Mouse (Mus musculus): ENCODE data around the gene Kdelc2. TPM values are rescaled to one million over a fixed set of nuclear protein-coding genes. Genes with fewer than 3 reads are reported as not detected.

Kdelc2 gene
- polyA plus RNA-seq, 1 experiment from 2014 or later, result 9.0 TPM

- Histone ChIP-seq H3K9me3 (ENCODE audit: control insufficient read depth, low read length) (no peaks in the 10 kb centered on the region), H3K27ac (replicated peaks; ENCODE audit: low read depth, low read length) (no peak overlapping the region), H3K4me3 (ENCODE audit: low read depth, low read length) (no peak overlapping the region), H3K4me1 (ENCODE audit: control insufficient read depth, insufficient read depth, low read length) (no peaks in the 10 kb centered on the region), H3K4me2 (ENCODE audit: low read depth, severe bottlenecking) (no peak overlapping the region), H3K36me3 (ENCODE audit: control insufficient read depth, insufficient read depth, low read length) (no peaks in the 10 kb centered on the region), H3K27me3 (ENCODE audit: control insufficient read depth, insufficient read depth, low read length) (no peaks in the 10 kb centered on the region), H3K9ac (ENCODE audit: low read length) (no peak overlapping the region)
- ATAC-seq (ENCODE audit: insufficient number of reproducible peaks, low FRiP score, low TSS enrichment, low read depth) (no peak), DNase-seq (ENCODE audit: low spot score) (no peak)
- WGBS, result 73% methylated on average over 6 of the region's 6 CpGs
These were observed 37.4 kb upstream of the Kdelc2 start for GRCm38 (mm10) chr9:53346402-53346801.

GRCm38 (mm10) chr9:53349211-53349610 is 34.6 kb upstream of the Kdelc2 start:
- Histone ChIP-seq H3K27ac (replicated peaks; ENCODE audit: low read depth, low read length) (no peak overlapping the region), H3K4me3 (ENCODE audit: low read depth, low read length) (no peak overlapping the region), H3K27me3 (ENCODE audit: control insufficient read depth, insufficient read depth, low read length) (no peaks in the 10 kb centered on the region), H3K9ac (ENCODE audit: low read length) (no peak overlapping the region), H3K9me3 (ENCODE audit: control insufficient read depth, low read length) (no peaks in the 10 kb centered on the region), H3K4me1 (ENCODE audit: control insufficient read depth, insufficient read depth, low read length) (no peaks in the 10 kb centered on the region), H3K36me3 (ENCODE audit: control insufficient read depth, insufficient read depth, low read length) (no peaks in the 10 kb centered on the region), H3K4me2 (ENCODE audit: low read depth, severe bottlenecking) (no peak overlapping the region)
- DNase-seq (ENCODE audit: low spot score) (no peak), ATAC-seq (ENCODE audit: insufficient number of reproducible peaks, low FRiP score, low TSS enrichment, low read depth) (no peak)
- WGBS, result 80% methylated on average over 1 of the region's 1 CpGs

GRCm38 (mm10) chr9:53350331-53350730 is 33.5 kb upstream of the Kdelc2 start:
- H3K4me3 ChIP-seq (ENCODE audit: low read depth, low read length), result no peak overlapping the region
- ATAC-seq (ENCODE audit: insufficient number of reproducible peaks, low FRiP score, low TSS enrichment, low read depth) (no peak), DNase-seq (ENCODE audit: low spot score) (no peak)
- no peaks in the 10 kb centered on the region for H3K9me3 ChIP-seq (ENCODE audit: control insufficient read depth, low read length)
- no peaks in the 10 kb centered on the region for H3K27me3 ChIP-seq (ENCODE audit: control insufficient read depth, insufficient read depth, low read length)
- H3K4me1 ChIP-seq (ENCODE audit: control insufficient read depth, insufficient read depth, low read length), result no peaks in the 10 kb centered on the region
- H3K4me2 ChIP-seq (ENCODE audit: low read depth, severe bottlenecking), result no peak overlapping the region
- 84% methylated on average over 2 of the region's 2 CpGs for WGBS
- H3K27ac ChIP-seq (replicated peaks; ENCODE audit: low read depth, low read length), result no peak overlapping the region
- no peaks in the 10 kb centered on the region for H3K36me3 ChIP-seq (ENCODE audit: control insufficient read depth, insufficient read depth, low read length)
- no peak overlapping the region for H3K9ac ChIP-seq (ENCODE audit: low read length)

- Histone ChIP-seq H3K9ac (ENCODE audit: low read length) (no peak overlapping the region), H3K36me3 (ENCODE audit: control insufficient read depth, insufficient read depth, low read length) (no peaks in the 10 kb centered on the region), H3K9me3 (ENCODE audit: control insufficient read depth, low read length) (no peaks in the 10 kb centered on the region), H3K4me1 (ENCODE audit: control insufficient read depth, insufficient read depth, low read length) (no peaks in the 10 kb centered on the region), H3K4me2 (ENCODE audit: low read depth, severe bottlenecking) (no peak overlapping the region), H3K4me3 (ENCODE audit: low read depth, low read length) (no peak overlapping the region), H3K27me3 (ENCODE audit: control insufficient read depth, insufficient read depth, low read length) (no peaks in the 10 kb centered on the region), H3K27ac (replicated peaks; ENCODE audit: low read depth, low read length) (no peak overlapping the region)
- DNase-seq (ENCODE audit: low spot score), result no peak
- no peak for ATAC-seq (ENCODE audit: insufficient number of reproducible peaks, low FRiP score, low TSS enrichment, low read depth)
- WGBS, result 90% methylated on average over 6 of the region's 6 CpGs
These were observed 31.9 kb upstream of the Kdelc2 start for GRCm38 (mm10) chr9:53351899-53352298.

GRCm38 (mm10) chr9:53353161-53353560 is 30.7 kb upstream of the Kdelc2 start:
- no peaks in the 10 kb centered on the region for H3K4me1 ChIP-seq (ENCODE audit: control insufficient read depth, insufficient read depth, low read length)
- 90% methylated on average over 5 of the region's 5 CpGs for WGBS
- H3K9ac ChIP-seq (ENCODE audit: low read length), result no peak overlapping the region

GRCm38 (mm10) chr9:53356219-53357155 is 27.3 kb upstream of the Kdelc2 start:
- Histone ChIP-seq H3K36me3 (ENCODE audit: control insufficient read depth, insufficient read depth, low read length) (no peaks in the 10 kb centered on the region), H3K4me1 (ENCODE audit: control insufficient read depth, insufficient read depth, low read length) (no peaks in the 10 kb centered on the region), H3K9ac (ENCODE audit: low read length) (no peak overlapping the region), H3K27ac (replicated peaks; ENCODE audit: low read depth, low read length) (no peak overlapping the region), H3K4me3 (ENCODE audit: low read depth, low read length) (no peak overlapping the region), H3K9me3 (ENCODE audit: control insufficient read depth, low read length) (no peaks in the 10 kb centered on the region), H3K4me2 (ENCODE audit: low read depth, severe bottlenecking) (no peak overlapping the region), H3K27me3 (ENCODE audit: control insufficient read depth, insufficient read depth, low read length) (no peaks in the 10 kb centered on the region)
- 56% methylated on average over 14 of the region's 14 CpGs for WGBS
- no peak for ATAC-seq (ENCODE audit: insufficient number of reproducible peaks, low FRiP score, low TSS enrichment, low read depth)
- no peak for DNase-seq (ENCODE audit: low spot score)

More at GRCm38 (mm10) chr9:53353161-53353560, 30.7 kb upstream of the Kdelc2 start:
- no peak overlapping the region for H3K4me2 ChIP-seq (ENCODE audit: low read depth, severe bottlenecking)
- ATAC-seq (ENCODE audit: insufficient number of reproducible peaks, low FRiP score, low TSS enrichment, low read depth) (no peak), DNase-seq (ENCODE audit: low spot score) (no peak)
- H3K4me3 ChIP-seq (ENCODE audit: low read depth, low read length), result no peak overlapping the region
- H3K9me3 ChIP-seq (ENCODE audit: control insufficient read depth, low read length), result no peaks in the 10 kb centered on the region
- H3K27ac ChIP-seq (replicated peaks; ENCODE audit: low read depth, low read length), result no peak overlapping the region
- H3K36me3 ChIP-seq (ENCODE audit: control insufficient read depth, insufficient read depth, low read length), result no peaks in the 10 kb centered on the region
- H3K27me3 ChIP-seq (ENCODE audit: control insufficient read depth, insufficient read depth, low read length), result no peaks in the 10 kb centered on the region

GRCm38 (mm10) chr9:53371339-53371738 is 12.5 kb upstream of the Kdelc2 start:
- WGBS, result 72% methylated on average over 3 of the region's 3 CpGs
- Histone ChIP-seq H3K4me3 (ENCODE audit: low read depth, low read length) (no peak overlapping the region), H3K4me2 (ENCODE audit: low read depth, severe bottlenecking) (no peak overlapping the region), H3K27ac (replicated peaks; ENCODE audit: low read depth, low read length) (no peak overlapping the region), H3K27me3 (ENCODE audit: control insufficient read depth, insufficient read depth, low read length) (no peaks in the 10 kb centered on the region), H3K4me1 (ENCODE audit: control insufficient read depth, insufficient read depth, low read length) (no peaks in the 10 kb centered on the region), H3K9ac (ENCODE audit: low read length) (no peak overlapping the region), H3K9me3 (ENCODE audit: control insufficient read depth, low read length) (no peaks in the 10 kb centered on the region), H3K36me3 (ENCODE audit: control insufficient read depth, insufficient read depth, low read length) (no peaks in the 10 kb centered on the region)
- no peak for ATAC-seq (ENCODE audit: insufficient number of reproducible peaks, low FRiP score, low TSS enrichment, low read depth)
- DNase-seq (ENCODE audit: low spot score), result no peak

GRCm38 (mm10) chr9:53375907-53376306 is 7.9 kb upstream of the Kdelc2 start:
- H3K9ac ChIP-seq (ENCODE audit: low read length), result no peak overlapping the region
- no peaks in the 10 kb centered on the region for H3K4me1 ChIP-seq (ENCODE audit: control insufficient read depth, insufficient read depth, low read length)
- H3K27ac ChIP-seq (replicated peaks; ENCODE audit: low read depth, low read length), result no peak overlapping the region
- H3K27me3 ChIP-seq (ENCODE audit: control insufficient read depth, insufficient read depth, low read length), result no peaks in the 10 kb centered on the region
- H3K36me3 ChIP-seq (ENCODE audit: control insufficient read depth, insufficient read depth, low read length), result no peaks in the 10 kb centered on the region
- WGBS, result 82% methylated on average over 4 of the region's 4 CpGs
- no peak overlapping the region for H3K4me3 ChIP-seq (ENCODE audit: low read depth, low read length)
- H3K9me3 ChIP-seq (ENCODE audit: control insufficient read depth, low read length), result no peaks in the 10 kb centered on the region
- no peak for ATAC-seq (ENCODE audit: insufficient number of reproducible peaks, low FRiP score, low TSS enrichment, low read depth)
- DNase-seq (ENCODE audit: low spot score), result no peak
- H3K4me2 ChIP-seq (ENCODE audit: low read depth, severe bottlenecking), result no peak overlapping the region

All from limb, embryonic 11.5 days (tissue).